Mouse (Mus musculus) c-Kit-positive CD71-positive TER-119-negative erythroid progenitor cells, embryonic 14.5 days (primary cell): ENCODE results near the gene Rbck1.
"Not testable (repeated sequence)": the region's sequence is repeated elsewhere in the genome, so short reads cannot be mapped to it uniquely, and the experiment has no call there.

ENCODE experiments used
- DNase-seq: peaks from one replicate; pipeline ENCODE4 v3.0.0-alpha.2; 2013; ENCODE audit warnings: low read depth

Gene Rbck1

DNA sequence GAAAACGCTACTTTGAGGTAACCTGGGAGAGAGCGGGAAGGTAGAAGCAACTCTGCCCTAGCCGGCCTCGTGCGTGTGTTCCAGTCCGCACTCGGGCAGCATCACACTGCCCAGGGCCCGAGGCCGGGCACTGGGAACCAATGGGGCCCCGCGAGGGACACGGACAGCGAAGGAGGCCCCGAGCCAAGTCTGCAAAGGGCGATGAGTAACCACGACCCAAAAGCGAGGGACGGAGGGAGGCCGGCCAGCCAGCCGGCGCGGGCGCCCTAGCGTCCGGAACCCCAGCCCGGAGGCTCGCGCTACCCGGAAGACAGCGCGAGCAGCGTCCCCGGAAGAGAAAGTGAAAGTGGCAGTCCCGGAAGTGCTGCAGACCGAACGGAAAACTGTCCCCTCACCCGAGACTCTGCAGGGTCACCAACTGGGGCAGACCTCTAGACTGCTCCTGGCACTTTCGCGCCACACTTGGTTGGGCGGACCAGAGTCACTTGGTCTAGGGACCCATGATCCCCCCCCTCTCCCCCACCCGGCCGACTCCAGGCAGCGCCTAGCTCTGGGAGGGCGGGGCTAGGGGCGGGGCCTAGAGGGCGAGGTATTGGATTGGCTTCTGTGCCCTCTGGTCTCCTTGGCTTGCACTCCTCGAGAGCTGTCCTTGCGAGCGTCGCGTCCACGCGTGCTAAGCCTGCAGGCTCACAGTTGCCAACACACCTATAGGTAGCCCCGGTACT is at the start of gene Rbck1:
Gene Rbck1 (minus strand): TSS at position 553 of the 725 bp plus-strand sequence.
- peak; percentile 88 for DNase-seq

DNA sequence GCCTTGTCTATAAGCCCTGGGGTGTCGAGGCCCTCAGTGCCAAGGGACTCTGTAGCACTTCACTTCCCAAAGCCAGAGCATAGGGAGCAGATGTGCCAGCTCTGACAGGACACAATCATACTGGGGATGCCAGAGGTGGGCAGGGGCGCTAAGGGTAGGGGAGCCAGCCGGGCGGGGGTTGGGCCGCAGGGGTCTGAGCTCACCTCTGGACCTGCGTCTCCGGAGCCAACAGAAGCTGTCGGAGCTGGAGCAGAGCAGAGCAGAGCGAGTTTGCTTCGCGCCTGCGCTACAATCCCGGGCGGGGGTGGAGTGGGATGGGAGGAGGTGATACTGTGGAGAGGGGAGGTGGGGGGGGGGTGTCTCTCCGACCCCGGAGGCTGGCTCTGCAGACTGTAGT is 43.9 kb upstream of the Rbck1 start, which contains the start of gene Nrsn2:
Gene Nrsn2 (minus strand): TSS at position 294 of the 397 bp plus-strand sequence.
- no peak for DNase-seq

DNA sequence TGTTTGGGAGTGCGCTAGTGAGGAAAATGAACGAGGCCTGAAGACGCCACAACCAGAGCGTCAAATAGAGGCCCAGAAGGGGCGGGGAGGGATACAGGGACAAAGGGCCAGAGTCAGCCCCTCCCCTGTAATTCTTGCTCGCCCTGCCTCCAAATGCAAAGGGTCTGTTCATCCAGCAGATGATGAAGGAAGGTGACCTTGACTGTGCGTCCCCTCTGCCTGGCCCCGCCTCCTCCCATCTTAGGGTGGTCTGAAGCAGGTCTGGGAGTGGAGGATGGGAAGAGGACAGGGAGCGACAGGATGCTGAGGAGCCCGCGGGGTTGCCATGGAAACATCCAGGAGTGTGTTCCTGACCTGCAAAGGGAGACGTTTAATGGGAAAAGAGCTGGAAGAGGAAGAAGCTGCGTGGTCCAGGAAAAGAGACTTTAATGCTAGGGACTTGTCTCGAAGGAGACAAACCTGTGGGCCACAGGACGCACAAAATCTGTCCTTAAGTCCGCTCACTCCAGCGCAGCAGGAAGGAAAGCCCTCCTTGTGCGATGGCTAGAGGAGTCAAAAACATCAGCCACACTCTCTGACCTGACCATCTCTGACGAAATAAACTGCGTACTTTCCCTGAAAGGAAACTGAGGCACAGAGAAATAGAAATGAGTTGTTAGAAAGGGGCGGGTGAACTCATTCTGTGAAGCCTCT is 43.3 kb upstream of the Rbck1 start:
- DNase-seq, result no peak

DNA sequence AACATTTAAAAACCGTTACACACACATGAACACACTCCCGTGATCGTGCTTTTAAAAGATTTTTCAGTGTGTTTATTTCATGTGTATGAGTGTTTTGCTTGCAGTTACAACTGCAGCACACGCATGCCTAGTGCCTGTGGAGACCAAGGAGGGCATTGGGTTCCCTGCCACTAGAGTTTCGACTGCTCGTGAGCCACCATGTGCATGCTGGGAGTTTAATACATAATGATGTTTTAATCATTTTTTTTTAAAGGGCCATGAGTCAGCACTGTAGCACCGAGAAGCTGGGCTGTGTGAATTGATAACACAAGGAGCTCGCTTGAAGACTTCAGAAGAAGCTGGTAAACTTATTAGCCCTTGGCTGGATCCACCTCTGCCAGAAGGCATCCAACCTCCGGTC is 41.1 kb upstream of the Rbck1 start:
- DNase-seq, result no peak

DNA sequence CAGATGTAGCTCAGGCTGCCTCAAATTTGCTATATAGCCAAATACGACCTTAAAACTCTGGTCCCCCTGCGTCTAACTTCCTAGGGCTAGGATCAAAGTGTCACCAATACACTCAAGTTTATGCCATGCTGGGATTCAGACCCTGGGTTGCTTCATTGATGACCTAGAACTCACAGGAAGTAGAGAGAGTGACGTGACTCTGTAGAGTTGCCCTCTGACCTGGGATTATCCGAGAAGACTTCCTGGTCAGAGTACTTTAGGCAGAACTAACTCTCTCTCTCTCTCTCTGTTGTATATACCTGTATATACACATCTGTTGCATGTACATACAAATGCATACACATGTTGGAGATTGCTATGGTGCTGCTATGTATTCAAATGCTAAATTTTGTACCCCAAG is 40.2 kb upstream of the Rbck1 start:
- no peak for DNase-seq

DNA sequence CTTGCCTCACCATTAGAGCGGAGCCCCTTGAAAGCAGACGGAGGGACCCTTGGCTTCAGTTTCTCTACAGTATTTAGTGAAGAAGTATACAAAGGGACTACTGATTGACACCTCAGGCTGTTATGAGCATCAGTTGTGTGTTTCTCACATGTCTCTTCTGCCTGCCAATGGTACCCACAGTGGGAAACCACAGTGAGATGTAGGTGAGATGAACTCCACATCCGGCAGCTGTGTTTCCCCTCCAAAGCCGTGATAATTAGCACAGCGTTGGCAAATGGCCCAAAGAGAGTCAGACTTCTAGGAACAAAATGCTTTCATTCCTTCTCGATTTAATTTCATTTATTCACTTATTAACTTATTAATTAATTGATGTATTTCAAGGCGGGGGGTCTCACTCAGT is 39.7 kb upstream of the Rbck1 start:
- DNase-seq, result no peak

DNA sequence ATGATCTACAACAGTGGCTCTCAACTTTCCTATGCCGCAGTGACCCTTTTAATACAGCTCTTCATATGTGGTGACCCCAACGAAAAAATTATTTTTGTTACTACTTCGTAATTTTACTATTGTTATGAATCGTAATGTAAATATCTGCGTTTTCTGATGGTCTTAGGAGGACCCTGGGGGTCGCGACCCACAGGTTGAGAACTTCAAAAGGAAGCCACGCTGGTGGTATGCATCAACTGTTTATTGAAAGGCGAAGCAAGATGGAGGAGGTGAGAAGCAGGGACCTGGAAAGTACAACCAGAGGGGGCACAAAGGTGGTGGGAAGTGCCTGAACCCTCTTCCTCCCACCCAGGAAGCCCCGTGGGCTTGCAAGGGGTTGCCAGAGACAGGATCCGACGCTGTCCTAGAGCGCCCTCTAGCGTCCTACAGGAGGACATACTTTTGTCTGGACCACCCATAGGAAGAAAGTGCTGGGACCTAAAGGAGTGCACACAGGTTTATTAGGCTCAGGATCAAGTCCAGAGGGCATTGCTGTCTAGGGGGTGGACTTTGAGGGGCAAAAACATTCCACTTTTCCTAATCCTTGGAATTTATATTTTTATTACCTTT is 36.2 kb upstream of the Rbck1 start:
- DNase-seq, result peak; percentile 54

DNA sequence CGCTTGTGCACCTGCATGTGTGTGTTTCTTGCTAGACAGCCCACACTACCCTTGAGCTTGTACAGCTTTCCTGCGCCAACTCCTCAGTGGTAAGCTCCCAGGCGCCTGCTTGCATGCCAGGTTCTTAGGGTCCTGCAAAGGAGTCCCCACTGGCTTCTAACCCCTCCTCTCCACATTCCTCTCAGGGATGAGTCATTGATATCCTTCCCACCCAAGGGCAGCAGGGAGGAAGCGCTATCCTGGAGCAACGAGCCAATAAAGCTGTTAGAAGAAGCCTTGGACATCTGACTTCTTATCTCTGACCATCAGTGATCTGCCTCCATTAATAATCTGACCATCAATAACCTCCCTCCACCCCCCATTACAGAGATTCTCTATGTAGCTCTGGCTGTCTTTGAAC is 35.5 kb upstream of the Rbck1 start:
- DNase-seq, result no peak

DNA sequence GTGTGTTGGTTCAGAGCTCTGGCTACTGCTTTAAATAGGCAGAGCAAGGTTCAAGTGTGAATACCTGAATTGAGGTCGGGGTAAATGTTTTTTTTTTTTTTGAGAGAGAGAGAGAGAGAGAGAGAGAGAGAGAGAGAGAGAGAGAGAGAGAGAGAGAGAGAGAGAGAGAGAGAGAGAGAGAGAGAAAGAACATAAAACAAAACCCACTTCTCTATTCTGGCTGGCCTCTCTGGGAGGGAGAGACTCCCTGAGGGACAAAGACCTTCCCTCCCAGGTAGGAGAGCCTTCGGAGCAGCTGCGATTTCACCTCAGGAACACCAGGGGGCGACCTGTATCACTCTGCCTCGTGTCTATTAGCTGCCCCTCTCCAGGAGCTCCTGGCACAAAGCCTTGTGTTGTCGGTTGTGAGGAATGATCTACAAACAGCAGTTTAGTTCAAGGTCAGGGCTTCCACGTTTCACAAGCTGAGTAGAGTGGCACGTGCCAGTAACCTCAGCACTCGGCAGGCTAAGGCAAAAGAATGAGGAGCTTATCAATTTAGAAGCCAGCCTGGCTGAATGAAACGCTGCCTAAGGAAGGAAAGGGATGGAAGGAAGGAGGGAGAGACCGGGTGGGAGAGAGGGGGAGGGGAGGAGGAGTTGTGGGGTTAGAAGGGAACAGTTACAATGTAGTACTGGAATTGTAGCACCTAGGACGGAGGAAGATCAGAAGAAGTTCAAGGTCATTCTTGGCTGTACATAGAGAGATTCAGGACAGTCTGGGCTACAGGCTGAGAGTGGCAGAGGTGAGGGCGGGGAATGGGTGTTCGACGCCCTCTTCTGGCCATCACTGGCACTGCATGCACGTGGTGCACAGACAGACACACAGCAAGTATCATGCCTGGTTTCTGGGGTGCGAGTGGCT is 31.0 kb upstream of the Rbck1 start:
- DNase-seq, result peak; percentile 74

DNA sequence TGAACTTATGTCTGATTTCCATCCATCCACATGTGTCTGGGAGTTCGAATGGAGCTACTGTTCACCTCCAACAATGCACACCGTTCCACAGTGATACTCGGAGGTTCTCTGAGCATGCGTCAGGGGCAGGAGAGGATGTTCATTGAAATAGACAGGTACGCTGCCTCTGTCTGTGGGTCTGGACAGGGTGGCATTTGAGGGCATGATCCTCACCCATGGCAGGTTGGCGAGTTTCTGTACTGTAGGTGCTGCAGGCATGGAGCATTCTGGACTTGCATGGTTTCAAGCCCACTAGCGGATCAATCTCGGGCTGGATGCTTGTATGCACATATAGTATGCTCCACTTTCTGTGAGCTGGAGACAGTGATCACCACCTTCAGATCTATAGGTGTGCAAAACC is 28.7 kb upstream of the Rbck1 start:
- DNase-seq, result no peak

DNA sequence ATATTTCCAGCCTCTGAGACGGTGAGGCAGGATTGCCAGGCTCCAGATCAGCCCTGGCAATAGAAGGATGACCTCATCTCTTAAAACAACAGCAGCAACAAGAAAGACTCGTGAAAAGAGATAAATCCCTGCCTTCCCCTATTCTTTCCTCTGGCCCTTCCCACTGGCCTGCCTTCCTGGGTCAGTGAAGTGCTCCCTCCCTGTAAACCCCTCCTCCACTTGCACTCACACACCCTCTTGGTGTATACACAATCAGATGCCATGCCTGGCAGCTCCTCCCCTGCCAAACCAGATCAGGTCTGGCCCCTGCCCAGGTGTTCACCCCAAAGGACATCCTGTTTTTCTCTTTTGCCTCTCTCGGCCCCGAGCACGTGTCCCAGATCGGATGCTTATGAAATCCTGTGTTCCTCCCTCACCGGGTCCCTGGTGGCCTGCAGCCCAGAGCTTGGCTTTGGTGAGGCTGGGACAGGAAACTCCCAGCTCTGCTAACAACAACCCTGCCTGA is 27.9 kb upstream of the Rbck1 start:
- no peak for DNase-seq

DNA sequence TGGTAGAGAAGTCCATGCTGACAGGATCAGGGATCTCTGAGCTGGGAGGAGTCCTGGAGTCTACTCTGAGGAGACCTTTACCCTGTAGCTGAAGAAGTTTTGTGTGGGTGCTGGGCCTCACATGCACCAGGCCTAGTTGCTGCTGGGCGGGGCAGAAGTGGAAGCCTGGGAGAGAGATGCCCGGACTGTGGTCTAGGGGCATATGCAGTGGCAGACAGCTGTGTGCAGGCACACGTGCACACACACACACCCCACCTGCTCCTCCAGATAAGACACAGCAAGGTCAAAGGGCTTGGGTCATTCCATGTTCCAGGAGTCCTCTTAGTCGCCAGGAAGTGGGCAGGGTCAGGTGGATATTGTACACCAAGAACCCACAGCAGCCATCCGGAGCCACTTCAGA is 27.2 kb upstream of the Rbck1 start:
- no peak for DNase-seq

DNA sequence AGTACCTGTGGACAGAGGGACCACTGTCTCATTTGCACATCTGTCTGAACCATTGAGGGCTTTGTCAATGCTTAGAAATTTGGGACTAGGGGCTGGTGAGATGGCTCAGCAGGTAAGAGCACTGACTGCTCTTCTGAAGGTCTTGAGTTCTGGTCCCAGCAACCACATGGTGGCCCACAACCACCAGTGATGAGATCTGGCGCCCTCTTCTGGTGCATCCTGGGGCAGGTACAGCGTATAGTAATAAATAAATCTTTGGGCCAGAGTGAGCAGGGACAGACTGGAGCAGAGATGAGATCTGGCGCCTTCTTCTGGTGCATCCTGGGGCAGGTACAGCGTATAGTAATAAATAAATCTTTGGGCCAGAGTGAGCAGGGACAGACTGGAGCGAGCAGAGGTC is 26.5 kb upstream of the Rbck1 start:
- DNase-seq, result not testable (repeated sequence)

DNA sequence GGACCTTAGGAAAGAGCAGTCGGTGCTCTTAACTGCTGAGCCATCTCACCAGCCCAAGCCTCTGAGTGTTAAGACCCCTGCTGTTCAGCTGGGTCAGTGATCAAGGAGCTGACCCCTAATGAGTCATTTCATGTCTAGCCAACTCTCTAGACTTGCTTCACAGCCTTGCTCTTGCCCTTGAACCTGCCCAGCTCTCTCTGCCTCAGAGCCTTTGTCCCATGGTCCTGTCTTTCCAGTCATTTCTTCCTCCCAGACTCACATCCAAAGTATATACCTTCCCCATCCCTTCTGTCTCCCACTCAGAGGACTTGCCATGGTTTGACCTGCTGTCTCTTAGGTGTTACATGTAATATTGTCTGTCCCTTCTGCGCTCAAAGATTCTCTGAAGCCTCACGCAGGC is 24.8 kb upstream of the Rbck1 start:
- no peak for DNase-seq

DNA sequence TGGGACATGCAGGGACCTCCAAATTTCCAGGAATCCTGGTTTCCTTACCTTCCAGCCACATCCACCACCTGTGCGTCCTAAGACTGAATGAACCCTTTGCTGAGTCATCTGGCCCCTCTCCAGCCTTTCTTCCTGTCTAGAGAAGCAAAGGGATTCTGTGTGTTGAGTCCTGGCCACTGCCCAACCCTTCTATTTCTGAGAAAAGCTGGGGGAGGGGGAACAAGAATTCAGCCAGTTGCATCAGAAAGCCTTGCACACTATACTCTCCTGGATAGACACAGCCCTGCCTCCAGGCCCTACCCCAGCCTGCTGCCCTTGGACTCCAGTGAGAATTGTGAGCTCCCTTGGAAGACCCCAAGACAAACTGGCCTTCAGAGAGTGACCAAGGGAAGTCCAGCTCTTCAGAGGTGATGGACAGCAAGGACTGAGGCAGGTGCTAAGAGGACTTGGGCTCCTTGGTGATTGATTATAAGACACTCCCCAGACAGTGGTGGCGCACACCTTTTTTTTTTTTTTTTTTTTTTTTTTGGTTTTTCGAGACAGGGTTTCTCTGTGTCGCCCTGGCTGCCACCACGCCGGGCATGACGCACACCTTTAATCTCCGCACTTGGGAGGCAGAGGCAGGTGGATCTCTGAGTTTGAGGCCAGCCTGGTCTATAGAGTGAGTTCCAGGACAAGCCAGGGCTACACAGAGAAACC is 17.5 kb upstream of the Rbck1 start:
- peak; percentile 46 for DNase-seq

DNA sequence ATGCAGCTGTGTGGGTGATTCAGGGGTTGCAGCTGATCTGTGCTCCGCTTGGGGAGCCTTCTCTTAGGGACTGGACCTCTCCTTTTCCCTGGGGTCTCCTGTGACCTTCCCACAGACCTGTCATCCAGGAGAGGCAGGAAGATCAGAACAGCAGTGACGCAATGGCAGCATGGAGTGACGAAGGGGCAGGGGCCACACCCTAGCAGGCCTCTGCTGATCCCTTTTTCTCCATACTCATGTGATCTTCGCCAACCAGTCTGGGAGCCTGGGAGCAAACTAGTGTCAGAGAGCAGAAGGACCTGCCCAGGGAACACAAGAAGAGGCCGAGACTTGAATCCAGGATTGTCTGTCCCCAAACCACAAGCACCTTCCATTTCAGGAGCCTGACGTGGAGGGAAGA is 16.8 kb upstream of the Rbck1 start:
- no peak for DNase-seq

DNA sequence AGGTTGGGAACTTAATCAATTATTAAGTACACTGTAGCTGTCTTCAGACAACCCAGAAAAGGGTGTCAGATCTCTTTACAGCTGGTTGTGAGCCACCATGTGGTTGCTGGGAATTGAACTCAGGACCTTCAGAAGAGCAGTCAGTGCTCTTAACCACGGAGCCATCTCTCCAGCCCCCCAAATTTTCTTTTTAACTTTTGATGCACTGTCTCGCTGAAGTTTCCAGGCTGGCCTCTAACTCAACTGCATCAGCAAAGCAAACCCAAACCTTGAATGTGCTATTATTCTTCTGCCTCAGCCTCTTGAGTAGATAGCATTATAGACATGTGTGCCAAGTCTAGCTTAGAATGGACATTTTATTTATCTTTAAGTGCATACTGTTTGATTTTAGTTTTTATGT is 15.3 kb upstream of the Rbck1 start:
- DNase-seq, result no peak

DNA sequence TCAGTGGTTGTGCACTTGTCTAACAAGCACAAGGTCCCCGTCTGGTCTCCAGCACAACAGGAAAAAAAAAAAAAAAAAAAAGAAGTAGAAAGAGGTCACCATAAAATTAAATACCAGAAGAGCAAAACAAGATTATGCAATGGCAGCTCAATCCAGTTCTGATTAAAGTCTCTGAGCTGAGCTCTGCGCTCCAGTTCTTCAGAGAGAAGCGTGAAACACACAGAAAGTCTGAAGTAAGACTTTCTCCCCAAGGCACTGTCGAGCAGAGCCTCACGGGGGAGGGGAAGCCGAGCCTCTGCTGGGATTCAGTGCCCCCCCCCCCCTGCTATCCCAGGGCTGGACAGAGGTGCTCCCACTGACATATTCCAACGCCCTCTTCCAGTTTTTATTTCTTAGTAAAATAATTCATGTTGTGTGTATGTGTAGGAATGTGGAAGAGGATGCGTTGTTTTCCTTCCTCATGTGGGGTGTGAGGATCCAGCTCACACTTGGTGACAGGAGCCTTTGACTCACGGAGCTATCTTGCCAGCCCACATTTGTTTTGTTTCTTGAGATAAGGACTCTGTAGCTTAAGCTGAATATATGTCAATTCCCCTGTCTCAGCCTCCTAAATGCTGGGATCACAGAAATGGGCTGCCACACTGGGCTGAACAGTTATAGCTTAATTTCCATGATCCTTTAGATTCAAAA is 14.5 kb upstream of the Rbck1 start:
- DNase-seq, result peak; percentile 97

DNA sequence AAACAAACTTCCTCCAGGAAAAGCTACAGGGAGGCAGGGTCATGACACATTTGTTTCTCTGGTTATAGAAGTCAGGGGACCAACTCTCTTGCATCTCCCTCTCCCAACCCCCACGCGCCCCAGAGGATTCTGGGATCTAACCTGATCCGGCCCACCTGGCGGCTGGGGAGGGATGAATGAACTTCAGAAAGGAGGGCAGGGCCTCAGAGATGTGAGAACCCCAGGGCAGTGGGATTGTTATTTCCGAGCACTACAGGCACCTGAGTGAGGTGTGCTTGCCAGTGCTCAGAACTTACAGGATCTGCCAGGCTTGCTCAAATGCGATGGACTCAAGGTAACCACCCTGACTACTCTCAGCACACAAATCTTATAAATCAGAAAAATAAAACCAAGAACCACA is 12.9 kb upstream of the Rbck1 start:
- no peak for DNase-seq

DNA sequence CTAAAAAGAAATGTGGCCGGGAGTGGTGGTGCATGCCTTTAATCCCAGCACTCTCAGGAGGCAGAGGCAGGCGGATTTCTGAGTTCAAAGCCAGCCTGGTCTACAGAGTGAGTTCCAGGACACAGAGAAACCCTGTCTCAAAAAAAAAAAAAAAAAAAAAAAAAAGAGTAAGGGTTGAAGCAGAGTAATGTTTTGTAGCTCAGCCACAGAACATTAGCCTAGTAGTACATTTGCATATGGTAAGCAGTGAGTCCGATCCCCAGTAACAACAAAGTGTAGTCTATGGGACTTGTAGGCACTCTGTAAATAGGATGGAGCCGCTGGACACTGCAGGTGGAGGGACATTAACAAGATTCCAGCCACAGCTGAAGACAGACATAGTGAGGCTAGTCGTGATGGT is 12.5 kb upstream of the Rbck1 start:
- DNase-seq, result no peak

DNA sequence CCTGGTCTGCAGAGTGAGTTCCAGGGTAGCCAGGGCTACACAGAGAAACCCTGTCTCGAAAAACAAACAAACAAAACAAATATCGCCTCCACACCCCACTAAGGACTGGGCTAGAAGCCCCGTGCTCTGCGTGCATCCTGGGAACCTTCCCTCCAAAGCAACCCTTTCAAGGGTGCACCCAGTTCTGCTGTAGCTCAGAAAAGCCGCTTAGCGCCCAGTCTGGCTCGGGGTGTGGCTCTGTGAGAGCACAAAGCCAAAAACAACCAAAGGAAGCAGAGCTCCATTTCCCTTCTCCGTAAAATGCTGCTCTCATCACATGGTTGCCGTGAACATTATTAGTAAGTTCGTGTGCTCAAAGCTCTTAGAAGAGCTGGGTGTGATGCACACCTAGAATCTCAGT is 11.9 kb upstream of the Rbck1 start:
- DNase-seq, result no peak
